Mouse (Mus musculus): ENCODE results near the gene Flt1. TPM values are rescaled to one million over a fixed set of nuclear protein-coding genes. Genes with fewer than 3 reads are reported as not detected.

Gene Flt1
- total RNA-seq, 1 experiment = 5.1 TPM

- TF ChIP-seq ZNF384 (IDR thresholded peaks at IDR 0.05; ENCODE audit: low read depth, low read length) = no peak
- no peak for TF ChIP-seq HCFC1 (IDR thresholded peaks at IDR 0.05; ENCODE audit: borderline replicate concordance, insufficient read depth, low read length)
- TF ChIP-seq CHD2 (IDR thresholded peaks at IDR 0.05; ENCODE audit: low read depth, low read length) = no peak
- TF ChIP-seq ZC3H11A (IDR thresholded peaks at IDR 0.05; ENCODE audit: borderline replicate concordance, low read depth, low read length) = no peak
- no peak for TF ChIP-seq MAFK (IDR thresholded peaks at IDR 0.05; ENCODE audit: insufficient read depth, low read depth, low read length)
- DNase-seq (ENCODE audit: low read depth, low spot score) = no peak
- no peak overlapping the region for H3K27ac ChIP-seq (ENCODE audit: insufficient read depth, low read depth, low read length, poor library complexity, severe bottlenecking)
These were observed 50.0 kb downstream of the Flt1 start for GRCm38 (mm10) chr5:147675791-147676190.

GRCm38 (mm10) chr5:147671765-147672424 is 53.9 kb downstream of the Flt1 start:
- Histone ChIP-seq H3K9me3 (ENCODE audit: control insufficient read depth, insufficient read depth, low read depth, low read length) (no peaks in the 10 kb centered on the region), H3K4me1 (ENCODE audit: control insufficient read depth in 2 of 2, insufficient read depth in 2 of 2, low read length in 2 of 2, poor library complexity in 1 of 2) (no peaks in the 10 kb centered on the region), H3K27ac (ENCODE audit: insufficient read depth, low read depth, low read length, poor library complexity, severe bottlenecking) (no peak overlapping the region), H3K9ac (ENCODE audit: insufficient read depth, low read depth, low read length, poor library complexity, severe bottlenecking) (no peak overlapping the region), H3K4me3 (ENCODE audit: insufficient read depth in 1 of 2, low read depth in 1 of 2, low read length in 2 of 2, poor library complexity in 1 of 2, severe bottlenecking in 1 of 2) (no peak overlapping the region), H3K36me3 (ENCODE audit: control insufficient read depth, insufficient read depth, low read length, poor library complexity, severe bottlenecking) (no peaks in the 10 kb centered on the region)
- in situ Hi-C loops (cut with MboI; ENCODE audit: low sequenced_read_pairs in 2 of 2, unreplicated experiment in 2 of 2) = no loop called here
- DNase-seq (ENCODE audit: low read depth, low spot score) = no peak
- TF ChIP-seq ZC3H11A (IDR thresholded peaks at IDR 0.05; ENCODE audit: borderline replicate concordance, low read depth, low read length) (no peak), HCFC1 (IDR thresholded peaks at IDR 0.05; ENCODE audit: borderline replicate concordance, insufficient read depth, low read length) (no peak), MAFK (IDR thresholded peaks at IDR 0.05; ENCODE audit: insufficient read depth, low read depth, low read length) (no peak), ZNF384 (IDR thresholded peaks at IDR 0.05; ENCODE audit: low read depth, low read length) (no peak), CHD2 (IDR thresholded peaks at IDR 0.05; ENCODE audit: low read depth, low read length) (no peak)

More at GRCm38 (mm10) chr5:147675791-147676190, 50.0 kb downstream of the Flt1 start:
- Histone ChIP-seq H3K36me3 (ENCODE audit: control insufficient read depth, insufficient read depth, low read length, poor library complexity, severe bottlenecking) (no peaks in the 10 kb centered on the region), H3K4me3 (ENCODE audit: insufficient read depth in 1 of 2, low read depth in 1 of 2, low read length in 2 of 2, poor library complexity in 1 of 2, severe bottlenecking in 1 of 2) (no peak overlapping the region), H3K9ac (ENCODE audit: insufficient read depth, low read depth, low read length, poor library complexity, severe bottlenecking) (no peak overlapping the region), H3K9me3 (ENCODE audit: control insufficient read depth, insufficient read depth, low read depth, low read length) (no peaks in the 10 kb centered on the region), H3K4me1 (ENCODE audit: control insufficient read depth in 2 of 2, insufficient read depth in 2 of 2, low read length in 2 of 2, poor library complexity in 1 of 2) (no peaks in the 10 kb centered on the region)
- in situ Hi-C loops (cut with MboI; ENCODE audit: low sequenced_read_pairs in 2 of 2, unreplicated experiment in 2 of 2) = no loop called here

- Histone ChIP-seq H3K9ac (ENCODE audit: insufficient read depth, low read depth, low read length, poor library complexity, severe bottlenecking) (no peak overlapping the region), H3K36me3 (ENCODE audit: control insufficient read depth, insufficient read depth, low read length, poor library complexity, severe bottlenecking) (no peaks in the 10 kb centered on the region), H3K27ac (ENCODE audit: insufficient read depth, low read depth, low read length, poor library complexity, severe bottlenecking) (no peak overlapping the region), H3K9me3 (ENCODE audit: control insufficient read depth, insufficient read depth, low read depth, low read length) (no peaks in the 10 kb centered on the region), H3K4me3 (ENCODE audit: insufficient read depth in 1 of 2, low read depth in 1 of 2, low read length in 2 of 2, poor library complexity in 1 of 2, severe bottlenecking in 1 of 2) (no peak overlapping the region), H3K4me1 (ENCODE audit: control insufficient read depth in 2 of 2, insufficient read depth in 2 of 2, low read length in 2 of 2, poor library complexity in 1 of 2) (no peaks in the 10 kb centered on the region)
- TF ChIP-seq ZC3H11A (IDR thresholded peaks at IDR 0.05; ENCODE audit: borderline replicate concordance, low read depth, low read length) = no peak
- TF ChIP-seq HCFC1 (IDR thresholded peaks at IDR 0.05; ENCODE audit: borderline replicate concordance, insufficient read depth, low read length) = no peak
- no peak for TF ChIP-seq CHD2 (IDR thresholded peaks at IDR 0.05; ENCODE audit: low read depth, low read length)
- no peak for TF ChIP-seq MAFK (IDR thresholded peaks at IDR 0.05; ENCODE audit: insufficient read depth, low read depth, low read length)
- no peak for TF ChIP-seq ZNF384 (IDR thresholded peaks at IDR 0.05; ENCODE audit: low read depth, low read length)
- in situ Hi-C loops (cut with MboI; ENCODE audit: low sequenced_read_pairs in 2 of 2, unreplicated experiment in 2 of 2) = no loop called here
- no peak for DNase-seq (ENCODE audit: low read depth, low spot score)
These were observed 57.0 kb downstream of the Flt1 start for GRCm38 (mm10) chr5:147668637-147669344.

DNA sequence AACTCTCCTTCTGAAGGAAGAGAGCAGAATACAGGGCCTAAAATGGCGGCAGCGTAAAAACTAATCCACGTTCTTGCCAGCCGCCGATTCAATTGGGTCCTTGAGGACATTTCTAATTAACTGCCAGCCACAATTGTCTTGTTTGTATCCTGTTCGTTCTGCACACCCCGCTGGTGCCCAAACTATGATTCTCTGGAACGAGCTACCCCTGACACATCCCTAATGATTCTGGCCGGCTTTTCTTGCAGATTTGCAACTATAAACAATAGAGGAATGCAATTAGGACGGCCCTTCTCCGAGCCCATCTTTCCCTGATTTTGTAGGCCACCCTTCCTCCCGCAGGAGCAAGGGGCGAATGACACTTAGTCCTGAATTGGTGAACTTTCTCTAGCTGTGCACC is 59.9 kb downstream of the Flt1 start:
- Histone ChIP-seq H3K9me3 (ENCODE audit: control insufficient read depth, insufficient read depth, low read depth, low read length) (no peaks in the 10 kb centered on the region), H3K4me3 (ENCODE audit: insufficient read depth in 1 of 2, low read depth in 1 of 2, low read length in 2 of 2, poor library complexity in 1 of 2, severe bottlenecking in 1 of 2) (no peak overlapping the region), H3K9ac (ENCODE audit: insufficient read depth, low read depth, low read length, poor library complexity, severe bottlenecking) (no peak overlapping the region), H3K4me1 (ENCODE audit: control insufficient read depth in 2 of 2, insufficient read depth in 2 of 2, low read length in 2 of 2, poor library complexity in 1 of 2) (no peaks in the 10 kb centered on the region), H3K36me3 (ENCODE audit: control insufficient read depth, insufficient read depth, low read length, poor library complexity, severe bottlenecking) (no peaks in the 10 kb centered on the region), H3K27ac (ENCODE audit: insufficient read depth, low read depth, low read length, poor library complexity, severe bottlenecking) (no peak overlapping the region)
- DNase-seq (ENCODE audit: low read depth, low spot score) = no peak
- TF ChIP-seq MAFK (IDR thresholded peaks at IDR 0.05; ENCODE audit: insufficient read depth, low read depth, low read length) (no peak), ZC3H11A (IDR thresholded peaks at IDR 0.05; ENCODE audit: borderline replicate concordance, low read depth, low read length) (no peak), CHD2 (IDR thresholded peaks at IDR 0.05; ENCODE audit: low read depth, low read length) (no peak), HCFC1 (IDR thresholded peaks at IDR 0.05; ENCODE audit: borderline replicate concordance, insufficient read depth, low read length) (no peak), ZNF384 (IDR thresholded peaks at IDR 0.05; ENCODE audit: low read depth, low read length) (no peak)
- in situ Hi-C loops (cut with MboI; ENCODE audit: low sequenced_read_pairs in 2 of 2, unreplicated experiment in 2 of 2) = no loop called here
